Mouse (Mus musculus) bone marrow macrophage, adult 2 months (primary cell): ENCODE measurements around the gene Bzw1.
A peak's percentile ranks its signal among the peaks of the same experiment; 100 is the strongest.

Experiments
- CTCF ChIP-seq: IDR thresholded peaks from 2 replicates; pipeline ENCODE4 v1.5.1; 2012; ENCODE audit warnings: low read depth, mild to moderate bottlenecking, low read length, moderate library complexity
- POLR2A ChIP-seq: IDR thresholded peaks from 2 replicates; pipeline ENCODE4 v1.6.1; 2012; ENCODE audit warnings: mild to moderate bottlenecking, low read depth, low read length, borderline replicate concordance

DNA sequence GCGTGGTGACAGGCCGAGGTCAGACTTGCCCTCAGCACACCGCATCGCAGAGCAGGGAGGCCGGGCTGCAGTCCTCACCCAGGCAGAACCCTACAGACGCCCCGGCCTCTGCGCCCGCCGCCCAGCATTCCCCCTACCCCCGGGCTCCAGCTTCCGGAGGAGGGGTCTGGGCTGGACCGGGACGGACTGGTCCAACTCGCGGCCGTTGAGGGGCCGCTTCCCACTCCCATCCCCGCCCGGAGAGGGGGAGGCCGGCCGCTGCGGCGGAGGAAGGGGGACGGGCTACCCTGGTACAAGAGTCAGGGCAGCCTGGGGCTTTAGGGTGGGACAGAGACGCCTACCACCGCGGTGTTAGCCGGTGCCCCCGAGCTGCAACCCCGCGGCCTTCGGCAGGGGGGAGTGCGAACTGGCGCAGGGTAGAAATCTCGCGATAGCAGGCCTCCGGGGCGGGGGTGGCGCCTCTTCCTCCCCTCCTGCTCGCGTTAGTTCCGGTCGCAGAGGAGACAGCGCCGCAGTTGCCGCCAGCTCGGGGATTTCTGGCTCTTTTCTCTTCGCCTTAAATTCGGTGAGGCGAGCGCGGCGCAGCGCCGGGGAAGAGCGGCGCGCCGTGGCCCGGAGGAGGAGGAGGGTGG is at the start of gene Bzw1:
- no peak for TF ChIP-seq CTCF
- TF ChIP-seq POLR2A = peak; percentile 59; the same call in 1 of the 2 replicates
